Mouse (Mus musculus): ENCODE data around the gene Ankrd34a. TPM values are rescaled to one million over a fixed set of nuclear protein-coding genes. Genes with fewer than 3 reads are reported as not detected.
A peak's percentile ranks its signal among the peaks of the same experiment; 100 is the strongest.

Gene Ankrd34a
- polyA plus RNA-seq, 1 experiment from 2014 or later: 3.1 TPM

- Histone ChIP-seq H3K9ac (peak overlapping the region; percentile 78), H3K36me3 (no peaks in the 10 kb centered on the region), H3K4me2 (replicated peaks) (peak overlapping the region; percentile 71), H3K4me3 (peak overlapping the region; percentile 66), H3K27ac (peak overlapping the region; percentile 28; the same call in 1 of the 2 replicates), H3K4me1 (peaks cover 41% of the 10 kb centered on the region), H3K9me3 (no peaks in the 10 kb centered on the region), H3K27me3 (peaks cover 21% of the 10 kb centered on the region)
- WGBS: 1% methylated on average over 10 of the region's 10 CpGs
- ATAC-seq (ENCODE audit: low FRiP score, low read depth): 0 out of 2 replicates have a peak, but pooled peaks have one; percentile 2
Observed at GRCm38 (mm10) chr3:96593374-96593773, 3.1 kb upstream of the Ankrd34a start.

- H3K27me3 ChIP-seq: peaks cover 24% of the 10 kb centered on the region
- H3K27ac ChIP-seq: peak within 1 kb of the TSS; percentile 80; the same call in 1 of the 2 replicates
- peak within 1 kb of the TSS; percentile 66 for H3K4me3 ChIP-seq
- H3K4me2 ChIP-seq (replicated peaks): peak within 1 kb of the TSS; percentile 71
- peak; percentile 89 for ATAC-seq (ENCODE audit: low FRiP score, low read depth)
- peaks cover 45% of the 10 kb centered on the region for H3K4me1 ChIP-seq
- H3K36me3 ChIP-seq: no peaks in the 10 kb centered on the region
- WGBS: under 1% methylated on average over 36 of the region's 38 CpGs
- no peaks in the 10 kb centered on the region for H3K9me3 ChIP-seq
- H3K9ac ChIP-seq: peak within 1 kb of the TSS; percentile 78
Observed at GRCm38 (mm10) chr3:96593790-96594560, 2.5 kb upstream of the Ankrd34a start, which contains the start of gene Polr3gl. Gene Polr3gl (minus strand): TSS chr3:96594181.

DNA sequence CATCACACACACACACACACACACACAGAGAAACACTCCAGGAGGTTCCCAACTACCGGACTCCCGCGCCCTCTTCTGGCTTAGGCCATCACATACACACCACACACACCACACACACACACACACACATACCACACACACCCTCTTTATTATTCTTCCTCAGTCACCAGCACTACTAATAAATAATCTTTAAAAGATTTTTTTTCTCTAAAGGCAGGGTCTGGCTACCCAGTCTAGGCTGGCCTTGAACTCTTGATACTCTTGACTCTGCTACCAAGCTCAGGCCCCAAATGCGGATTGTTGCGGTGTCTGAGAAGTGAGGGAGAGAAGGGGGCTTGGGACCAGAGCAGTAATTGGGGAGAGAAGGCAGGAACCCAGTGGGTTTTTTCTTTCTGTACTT is 1.6 kb upstream of the Ankrd34a start:
- Histone ChIP-seq H3K36me3 (no peaks in the 10 kb centered on the region), H3K4me2 (replicated peaks) (no peak overlapping the region), H3K27ac (no peak overlapping the region), H3K4me1 (peaks cover 52% of the 10 kb centered on the region), H3K9me3 (no peaks in the 10 kb centered on the region), H3K4me3 (no peak overlapping the region), H3K9ac (no peak overlapping the region), H3K27me3 (peaks cover 30% of the 10 kb centered on the region)
- no peak for ATAC-seq (ENCODE audit: low FRiP score, low read depth)
- WGBS: 86% methylated on average over 5 of the region's 5 CpGs

- Histone ChIP-seq H3K9ac (no peak overlapping the region), H3K4me3 (peak overlapping the region; percentile 57), H3K4me2 (replicated peaks) (peak overlapping the region; percentile 99), H3K9me3 (no peaks in the 10 kb centered on the region), H3K27me3 (peaks cover 30% of the 10 kb centered on the region), H3K4me1 (peaks cover 60% of the 10 kb centered on the region), H3K27ac (no peak overlapping the region), H3K36me3 (no peaks in the 10 kb centered on the region)
- no peak for ATAC-seq (ENCODE audit: low FRiP score, low read depth)
- 21% methylated on average over 6 of the region's 6 CpGs for WGBS
Observed at GRCm38 (mm10) chr3:96595661-96596060, 775 bp upstream of the Ankrd34a start.

DNA sequence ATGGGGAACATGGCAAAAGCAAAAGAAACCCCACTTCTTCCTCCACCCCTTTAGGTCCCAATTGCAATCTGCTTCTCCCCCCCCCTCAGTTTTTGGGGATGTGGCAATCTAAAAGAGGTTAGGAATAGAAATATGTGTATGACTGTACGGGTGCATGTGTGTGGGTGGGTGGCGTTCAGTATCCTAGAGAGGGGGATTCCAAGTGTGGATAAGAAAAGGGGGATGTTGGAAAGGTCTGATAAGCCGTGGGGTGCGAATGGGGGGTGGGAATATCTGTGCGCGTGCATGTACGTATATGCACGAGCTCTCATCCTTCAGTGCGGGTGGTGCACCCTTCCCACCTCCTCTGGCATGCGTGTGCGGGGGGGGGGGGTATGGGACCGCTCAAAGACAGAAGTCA is 419 bp downstream of the Ankrd34a start:
- H3K27ac ChIP-seq: no peak overlapping the region
- no peaks in the 10 kb centered on the region for H3K36me3 ChIP-seq
- H3K4me1 ChIP-seq: peaks cover 61% of the 10 kb centered on the region
- peaks cover 30% of the 10 kb centered on the region for H3K27me3 ChIP-seq
- peak overlapping the region; percentile 99 for H3K4me2 ChIP-seq (replicated peaks)
- no peaks in the 10 kb centered on the region for H3K9me3 ChIP-seq
- H3K9ac ChIP-seq: peak overlapping the region; percentile 80
- no peak for ATAC-seq (ENCODE audit: low FRiP score, low read depth)
- 3% methylated on average over 10 of the region's 12 CpGs for WGBS
- peak overlapping the region; percentile 57 for H3K4me3 ChIP-seq

GRCm38 (mm10) chr3:96597435-96597891 is 1.0 kb downstream of the Ankrd34a start:
- Histone ChIP-seq H3K27ac (peak overlapping the region; percentile 56; the same call in 1 of the 2 replicates), H3K4me1 (peaks cover 63% of the 10 kb centered on the region), H3K36me3 (no peaks in the 10 kb centered on the region), H3K9ac (peak overlapping the region; percentile 80), H3K4me2 (replicated peaks) (peak overlapping the region; percentile 99), H3K4me3 (peak overlapping the region; percentile 57), H3K9me3 (no peaks in the 10 kb centered on the region), H3K27me3 (peaks cover 30% of the 10 kb centered on the region)
- no peak for ATAC-seq (ENCODE audit: low FRiP score, low read depth)
- under 1% methylated on average over 40 of the region's 40 CpGs for WGBS

- peak; percentile 21; the same call in 1 of the 2 replicates for ATAC-seq (ENCODE audit: low FRiP score, low read depth)
- H3K4me3 ChIP-seq: peak overlapping the region; percentile 57
- peak overlapping the region; percentile 99 for H3K4me2 ChIP-seq (replicated peaks)
- H3K4me1 ChIP-seq: peaks cover 64% of the 10 kb centered on the region
- H3K27me3 ChIP-seq: peaks cover 30% of the 10 kb centered on the region
- WGBS: 1% methylated on average over 54 of the region's 54 CpGs
- 0 out of 2 replicates have a peak overlapping the region, but pooled peaks have one; percentile 56 for H3K27ac ChIP-seq
- no peaks in the 10 kb centered on the region for H3K9me3 ChIP-seq
- peaks cover 1% of the 10 kb centered on the region; the same call in 1 of the 2 replicates for H3K36me3 ChIP-seq
- H3K9ac ChIP-seq: peak overlapping the region; percentile 80
Observed at GRCm38 (mm10) chr3:96598156-96599068, 2.0 kb downstream of the Ankrd34a start.

GRCm38 (mm10) chr3:96599069-96599393 is 2.6 kb downstream of the Ankrd34a start:
- Histone ChIP-seq H3K4me1 (peaks cover 70% of the 10 kb centered on the region), H3K9me3 (no peaks in the 10 kb centered on the region), H3K4me2 (replicated peaks) (peak overlapping the region; percentile 99), H3K4me3 (peak overlapping the region; percentile 57), H3K9ac (no peak overlapping the region), H3K27me3 (peaks cover 30% of the 10 kb centered on the region), H3K36me3 (peaks cover 8% of the 10 kb centered on the region; the same call in 1 of the 2 replicates), H3K27ac (no peak overlapping the region)
- 51% methylated on average over 8 of the region's 8 CpGs for WGBS
- ATAC-seq (ENCODE audit: low FRiP score, low read depth): no peak

DNA sequence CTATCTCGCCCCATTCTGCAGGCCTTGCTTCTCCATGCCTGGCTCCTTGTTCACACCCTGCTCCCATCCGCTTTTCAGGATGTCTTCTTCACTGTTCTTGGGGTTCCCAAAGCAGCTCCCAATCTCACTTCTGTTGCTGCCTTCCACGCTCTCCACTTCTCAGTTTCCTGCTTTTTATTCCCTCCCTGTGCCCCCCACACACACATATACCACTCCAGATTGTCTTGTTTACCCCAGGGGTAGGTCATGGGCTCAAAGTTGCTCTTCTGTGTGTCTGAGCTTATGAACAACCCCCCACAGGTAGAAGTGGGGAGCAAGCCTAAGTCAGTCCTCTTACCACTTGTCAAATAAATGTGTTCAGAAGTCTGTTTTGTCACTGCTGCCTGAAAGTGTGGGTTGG is 3.0 kb downstream of the Ankrd34a start:
- Histone ChIP-seq H3K27ac (no peak overlapping the region), H3K4me2 (replicated peaks) (peak overlapping the region; percentile 99), H3K36me3 (peaks cover 11% of the 10 kb centered on the region; the same call in 1 of the 2 replicates), H3K27me3 (peaks cover 30% of the 10 kb centered on the region), H3K9me3 (no peaks in the 10 kb centered on the region), H3K4me3 (0 out of 2 replicates have a peak overlapping the region, but pooled peaks have one; percentile 57), H3K4me1 (peaks cover 74% of the 10 kb centered on the region), H3K9ac (no peak overlapping the region)
- 68% methylated on average over 3 of the region's 3 CpGs for WGBS
- ATAC-seq (ENCODE audit: low FRiP score, low read depth): no peak

DNA sequence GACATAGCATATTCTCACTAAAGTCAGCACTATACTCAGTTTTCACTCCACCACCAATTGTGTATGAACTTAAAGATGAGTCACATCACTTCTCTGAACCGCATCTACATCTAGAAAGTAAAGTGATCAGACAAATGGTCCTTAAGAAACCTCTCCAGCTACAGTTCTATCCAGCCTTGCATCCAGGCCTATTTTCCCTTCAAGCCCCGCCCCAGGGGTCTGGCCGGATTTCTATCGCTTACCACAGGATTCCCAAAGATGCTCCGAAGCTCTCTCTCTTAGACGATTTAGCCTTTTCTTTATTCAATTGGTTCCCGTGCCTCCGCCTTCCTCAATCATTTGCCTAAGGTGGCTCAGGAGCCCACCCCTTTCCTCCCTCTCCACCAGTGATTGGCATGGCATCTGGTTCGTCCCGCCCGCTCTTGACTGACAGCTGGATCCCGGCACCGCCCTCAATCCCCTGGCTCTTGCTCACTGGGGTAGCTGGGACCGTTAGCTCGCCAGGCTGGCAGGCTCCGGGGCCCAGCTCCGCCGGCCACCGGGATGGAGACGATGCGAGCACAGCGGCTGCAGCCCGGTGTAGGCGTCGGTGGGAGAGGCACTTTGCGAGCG is 4.3 kb downstream of the Ankrd34a start, which contains the start of gene Lix1l:
Gene Lix1l (plus strand): TSS at position 511 of the 612 bp plus-strand sequence.
- Histone ChIP-seq H3K27ac (peak within 1 kb of the TSS; percentile 94), H3K36me3 (peaks cover 20% of the 10 kb centered on the region; the same call in 1 of the 2 replicates), H3K9ac (peak within 1 kb of the TSS; percentile 87), H3K4me1 (peaks cover 78% of the 10 kb centered on the region), H3K27me3 (peaks cover 21% of the 10 kb centered on the region), H3K4me2 (replicated peaks) (peak within 1 kb of the TSS; percentile 84), H3K4me3 (peak within 1 kb of the TSS; percentile 76), H3K9me3 (no peaks in the 10 kb centered on the region)
- peak; percentile 94 for ATAC-seq (ENCODE audit: low FRiP score, low read depth)
- WGBS: under 1% methylated on average over 25 of the region's 27 CpGs

- H3K36me3 ChIP-seq: peaks cover 20% of the 10 kb centered on the region; the same call in 1 of the 2 replicates
- under 1% methylated on average over 19 of the region's 40 CpGs for WGBS
- peak overlapping the region; percentile 76 for H3K4me3 ChIP-seq
- ATAC-seq (ENCODE audit: low FRiP score, low read depth): peak; percentile 49
- H3K9ac ChIP-seq: peak overlapping the region; percentile 87
- H3K27me3 ChIP-seq: peaks cover 17% of the 10 kb centered on the region
- H3K27ac ChIP-seq: peak overlapping the region; percentile 94
- peaks cover 72% of the 10 kb centered on the region for H3K4me1 ChIP-seq
- H3K4me2 ChIP-seq (replicated peaks): peak overlapping the region; percentile 84
- H3K9me3 ChIP-seq: no peaks in the 10 kb centered on the region
Observed at GRCm38 (mm10) chr3:96601251-96601787, 4.9 kb downstream of the Ankrd34a start.
